Mouse (Mus musculus) megakaryocyte, embryonic 14.5 days (primary cell): ENCODE data around the gene Nkain2.

Source experiments
- FLI1 ChIP-seq: IDR thresholded peaks from 2 replicates; pipeline ENCODE4 v1.6.1; 2012; ENCODE audit warnings: low read length, inconsistent platforms, mixed read lengths
- GATA1 ChIP-seq: IDR thresholded peaks from 3 replicates; pipeline ENCODE4 v1.6.1; 2012; ENCODE audit warnings: mixed read lengths, low read length, inconsistent platforms, borderline replicate concordance

DNA sequence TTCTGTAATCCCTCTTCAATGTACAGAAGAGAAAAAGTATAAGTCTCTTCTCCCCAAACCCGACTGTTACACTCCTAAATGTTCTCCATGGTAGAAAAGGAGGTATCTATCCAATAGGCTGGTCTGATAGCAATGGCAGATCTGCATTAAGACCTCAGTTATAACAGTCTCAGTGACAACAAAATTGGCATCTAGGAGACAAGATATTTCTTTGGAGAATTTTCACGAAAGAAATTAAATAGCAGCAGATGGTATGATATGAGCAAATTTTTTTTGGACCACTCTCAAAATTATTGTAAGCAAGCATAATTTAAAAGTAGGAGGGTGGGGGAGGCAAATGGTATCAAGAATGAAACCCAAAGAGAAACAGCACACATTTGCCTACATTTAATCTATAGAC, 94.0 kb downstream of the Nkain2 start:
- no peak for TF ChIP-seq FLI1
- no peak for TF ChIP-seq GATA1
